Mouse (Mus musculus) heart, adult 2 months (tissue): ENCODE results near the gene Rab6a.

Experiments used
- CTCF ChIP-seq: fragments of 200-600 bp; IDR thresholded peaks from 2 replicates; pipeline ENCODE4 v1.8.1; 2022; ENCODE audit warnings: antibody characterized with exemption, mild to moderate bottlenecking, moderate library complexity
- POLR2A ChIP-seq: fragments of 200-500 bp; IDR thresholded peaks from 2 replicates; pipeline ENCODE4 v1.6.1; 2011; ENCODE audit warnings: mild to moderate bottlenecking, low read depth, low read length, control low read depth; ENCODE audit not compliant: insufficient read depth

DNA sequence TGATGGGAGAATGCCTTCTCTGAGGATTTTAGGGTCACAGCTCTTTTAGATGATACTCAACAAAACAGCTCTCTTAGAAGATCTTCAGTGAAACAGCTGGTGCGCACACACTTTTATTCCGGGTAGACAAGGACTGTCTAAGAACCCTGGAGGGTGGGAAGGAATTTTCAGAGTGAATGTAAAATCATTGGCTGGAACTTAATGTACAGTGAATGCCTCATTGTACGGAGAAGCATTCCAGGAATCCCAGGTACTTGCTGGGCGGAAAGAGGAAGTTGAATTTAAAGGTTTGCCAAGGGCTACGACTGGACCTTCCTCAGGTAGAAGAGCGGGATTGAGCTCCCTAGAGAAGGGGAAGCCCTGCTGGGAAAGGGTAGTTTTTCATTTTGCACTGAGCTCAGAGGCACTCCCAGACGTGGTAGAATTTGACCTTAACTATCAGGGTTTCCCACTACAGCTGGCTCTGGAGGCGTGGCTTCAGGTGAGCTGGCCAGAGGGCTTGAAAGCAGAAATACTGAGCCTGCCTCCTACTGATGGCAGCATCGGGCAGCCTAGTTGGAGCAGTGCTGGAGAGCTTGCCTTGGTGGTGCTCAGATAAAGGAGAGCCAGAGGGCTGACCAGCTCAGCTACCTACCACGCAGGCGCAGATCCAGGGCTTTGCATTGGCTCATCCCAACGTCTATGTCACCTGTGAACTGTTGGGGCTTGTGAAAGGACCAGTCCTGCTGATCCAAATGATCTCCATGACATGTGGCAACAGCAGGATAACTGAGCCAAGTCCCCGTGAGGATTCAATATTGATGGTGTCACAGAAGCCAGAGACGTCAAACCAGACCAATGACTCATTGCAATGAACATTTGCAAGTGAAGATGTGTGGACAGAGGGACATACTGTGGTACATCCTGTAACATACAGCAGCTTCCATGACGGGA lies 72.0 kb downstream of the Rab6a start:
- TF ChIP-seq CTCF, result no peak
- TF ChIP-seq POLR2A, result no peak
